Mouse (Mus musculus): ENCODE data around the gene Zfp526. TPM values are rescaled to one million over a fixed set of nuclear protein-coding genes. Genes with fewer than 3 reads are reported as not detected.
"Not testable (repeated sequence)": the region's sequence is repeated elsewhere in the genome, so short reads cannot be mapped to it uniquely, and the experiment has no call there.

The Zfp526 gene
- total RNA-seq, 2 experiments from 2014 or later: 8.0 to 9.1 TPM

DNA sequence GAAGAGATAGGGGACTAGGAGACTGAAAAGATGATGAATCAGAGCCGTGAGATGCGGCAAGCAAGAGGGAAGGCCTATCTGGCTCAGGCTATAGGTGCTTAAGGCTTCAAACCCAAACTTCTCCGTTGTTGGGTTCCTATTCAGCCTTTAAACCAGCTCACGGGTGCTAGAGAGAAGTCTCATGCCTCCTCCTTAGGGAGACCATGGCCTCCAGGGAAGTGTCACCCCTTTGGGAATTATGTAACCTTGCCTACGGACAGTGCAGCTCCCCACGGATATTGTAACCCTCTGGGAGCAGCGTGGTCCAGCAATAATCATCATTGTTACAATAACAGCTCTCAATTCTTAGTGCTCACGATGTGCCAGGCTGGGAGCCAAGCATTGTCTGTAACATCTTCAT, 30.6 kb downstream of the Zfp526 start:
- no peak for DNase-seq (ENCODE audit: low spot score)
- intact Hi-C loops (cut with DNase I): loop anchor here (2.0 kb wide), 1 partner anchor 15 kb away; the partner anchor contains the start of gene Cic

DNA sequence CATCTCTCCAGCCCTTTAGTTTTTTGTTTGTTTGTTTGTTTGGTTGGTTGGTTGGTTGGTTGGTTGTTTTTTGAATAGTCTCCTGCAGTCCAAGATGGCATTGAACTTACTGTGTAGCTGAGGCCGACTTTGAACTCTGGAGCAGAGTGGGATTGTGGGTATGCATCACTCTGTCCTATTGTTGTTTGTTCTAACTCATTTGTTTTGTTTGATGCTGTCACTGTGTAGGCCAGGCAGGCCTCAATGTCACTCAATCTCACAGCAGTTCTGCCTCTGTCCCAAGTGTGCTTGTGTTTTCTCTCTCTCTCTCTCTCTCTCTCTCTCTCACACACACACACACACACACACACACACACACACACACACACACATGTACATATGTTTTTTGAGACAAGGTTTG, 40.7 kb downstream of the Zfp526 start:
- intact Hi-C loops (cut with DNase I): no loop called here

GRCm38 (mm10) chr7:25263968-25264870, 43.0 kb downstream of the Zfp526 start:
- intact Hi-C loops (cut with DNase I): no loop called here
- DNase-seq (ENCODE audit: low spot score): no peak

More for the DNA sequence above, 40.7 kb downstream of the Zfp526 start:
- no peak for DNase-seq (ENCODE audit: low spot score)

DNA sequence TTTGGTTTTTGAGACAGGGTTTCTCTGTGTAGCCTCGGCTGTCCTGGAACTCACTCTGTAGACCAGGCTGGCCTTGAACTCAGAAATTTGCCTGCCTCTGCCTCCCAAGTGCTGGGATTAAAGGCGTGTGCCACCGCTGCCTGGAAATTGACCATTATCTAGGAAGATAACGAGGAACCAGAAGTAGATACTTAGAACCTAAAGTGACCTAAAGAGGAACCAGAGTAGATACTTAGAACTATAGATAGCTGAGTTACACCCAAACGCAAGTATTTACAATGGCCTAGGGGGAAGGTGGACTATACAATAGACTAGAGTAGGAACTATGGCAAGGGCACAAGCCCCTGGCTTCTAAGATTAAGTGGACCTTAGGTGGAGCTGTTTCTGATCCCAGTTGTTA, 44.5 kb downstream of the Zfp526 start:
- not testable (repeated sequence) for DNase-seq (ENCODE audit: low spot score)
- intact Hi-C loops (cut with DNase I): loop anchor here (2.0 kb wide), 1 partner anchor 13 kb away; no protein-coding TSS in a partner anchor

- intact Hi-C loops (cut with DNase I): loop anchor here (2.0 kb wide), 1 partner anchor 14 kb away; no protein-coding TSS in a partner anchor
- DNase-seq (ENCODE audit: low spot score): no peak
Observed at GRCm38 (mm10) chr7:25266180-25266962, 45.1 kb downstream of the Zfp526 start.

DNA sequence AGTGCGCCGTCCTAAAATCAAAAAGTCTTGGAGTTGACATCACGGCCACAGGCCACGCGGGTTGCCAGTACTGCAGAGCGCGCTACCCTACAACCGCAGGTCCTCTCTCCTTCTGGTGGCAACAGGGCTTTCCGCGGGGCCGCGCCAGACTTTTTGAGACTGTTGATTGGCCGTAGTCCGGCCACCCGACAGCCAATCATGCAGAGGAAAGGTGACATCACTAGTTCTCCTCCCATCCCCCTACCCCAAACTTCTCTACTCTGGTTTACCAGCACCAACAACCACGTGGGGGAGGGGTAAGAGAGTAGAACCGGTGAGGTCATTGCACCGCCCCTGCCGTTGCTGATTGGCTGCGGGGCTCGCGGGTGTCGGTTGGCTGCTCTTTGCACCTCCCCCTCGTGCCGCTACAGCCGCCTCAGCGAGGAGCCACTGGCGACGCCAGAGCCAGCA, 46.1 kb downstream of the Zfp526 start, which contains the start of gene Cic:
Gene Cic (plus strand): TSS at position 404 of the 450 bp plus-strand sequence.
- intact Hi-C loops (cut with DNase I): loop anchor here (2.0 kb wide), 1 partner anchor 15 kb away; no protein-coding TSS in a partner anchor
- DNase-seq (ENCODE audit: low spot score): peak; percentile 99

- peak; percentile 100 for DNase-seq (ENCODE audit: low spot score)
- intact Hi-C loops (cut with DNase I): loop anchor here (2.0 kb wide), 1 partner anchor 15 kb away; no protein-coding TSS in a partner anchor
Observed at GRCm38 (mm10) chr7:25267751-25268463, 46.7 kb downstream of the Zfp526 start.

- intact Hi-C loops (cut with DNase I): no loop called here
- no peak for DNase-seq (ENCODE audit: low spot score)
Observed at GRCm38 (mm10) chr7:25268588-25268987, 47.4 kb downstream of the Zfp526 start.

GRCm38 (mm10) chr7:25269029-25269428, 47.8 kb downstream of the Zfp526 start:
- intact Hi-C loops (cut with DNase I): no loop called here
- no peak for DNase-seq (ENCODE audit: low spot score)

DNA sequence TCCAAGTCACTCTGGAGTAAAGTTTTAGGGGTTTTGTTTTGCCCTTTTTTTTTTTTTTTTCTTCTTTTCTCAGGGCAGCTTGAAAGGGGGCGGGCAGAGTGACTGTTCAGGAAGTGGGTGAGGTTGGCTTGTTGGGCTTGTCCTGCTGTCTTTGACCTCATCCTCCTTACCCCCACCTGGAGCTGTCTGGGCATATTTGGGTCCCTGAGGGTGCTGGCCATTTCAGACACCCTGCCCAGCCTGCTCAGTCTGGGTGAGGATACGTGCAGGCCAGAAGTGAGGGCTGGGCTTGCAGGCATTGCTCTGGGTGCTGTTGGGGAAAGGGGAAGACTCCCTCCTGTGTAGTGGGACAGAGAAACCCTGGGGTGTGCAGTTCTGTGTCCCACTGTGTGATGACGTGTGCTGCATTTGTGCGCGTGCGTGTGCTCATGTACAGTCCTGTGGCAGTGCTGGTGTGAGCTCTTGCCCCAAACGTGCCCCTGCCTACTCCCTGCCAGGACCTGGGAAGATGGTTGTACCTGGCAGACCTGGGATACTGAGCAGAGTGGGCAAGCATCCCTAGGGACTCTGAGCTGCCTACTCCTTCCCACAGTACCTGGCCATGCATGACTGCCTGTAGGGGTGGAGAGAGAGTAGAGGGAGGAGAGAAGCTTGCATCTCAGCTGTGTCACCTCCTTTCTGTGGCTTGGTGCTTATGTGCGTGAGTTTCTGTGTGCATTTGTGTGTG, 48.5 kb downstream of the Zfp526 start:
- intact Hi-C loops (cut with DNase I): no loop called here
- DNase-seq (ENCODE audit: low spot score): no peak

- intact Hi-C loops (cut with DNase I): no loop called here
- DNase-seq (ENCODE audit: low spot score): no peak
Observed at GRCm38 (mm10) chr7:25270652-25271633, 49.7 kb downstream of the Zfp526 start.

DNA sequence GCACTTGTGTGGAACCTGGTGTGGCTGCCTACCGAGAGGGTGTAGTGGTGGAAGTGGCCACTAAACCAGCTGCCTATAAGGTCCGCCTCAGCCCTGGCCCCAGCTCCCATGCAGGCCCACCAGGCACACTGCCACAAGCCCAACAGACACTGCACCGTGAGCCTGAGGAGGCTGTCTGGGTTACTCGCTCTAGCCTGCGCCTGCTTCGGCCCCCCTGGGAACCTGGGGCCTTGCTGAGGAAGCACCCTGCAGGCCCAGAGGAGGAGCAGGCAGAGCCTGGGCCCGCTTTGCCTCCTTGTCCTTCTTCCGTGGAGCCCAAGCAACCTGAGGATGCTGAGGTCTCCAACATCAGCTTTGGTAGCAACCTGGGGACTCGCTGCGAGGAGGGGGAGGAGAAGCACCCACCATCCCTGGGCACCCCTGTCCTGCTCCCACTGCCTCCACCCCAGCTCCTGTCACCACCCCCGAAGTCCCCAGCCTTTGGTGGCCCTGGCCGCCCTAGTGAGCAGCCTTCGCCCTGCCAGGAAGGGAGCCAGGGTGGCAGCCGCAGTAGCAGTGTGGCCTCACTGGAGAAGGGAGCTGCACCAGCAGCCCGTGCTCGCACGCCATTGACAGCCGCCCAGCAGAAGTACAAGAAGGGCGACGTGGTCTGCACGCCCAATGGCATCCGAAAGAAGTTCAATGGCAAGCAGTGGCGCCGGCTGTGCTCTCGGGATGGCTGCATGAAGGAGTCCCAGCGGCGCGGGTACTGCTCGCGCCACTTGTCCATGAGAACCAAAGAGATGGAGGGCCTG, 50.6 kb downstream of the Zfp526 start:
- no peak for DNase-seq (ENCODE audit: low spot score)
- intact Hi-C loops (cut with DNase I): no loop called here

- intact Hi-C loops (cut with DNase I): no loop called here
- no peak for DNase-seq (ENCODE audit: low spot score)
Observed at GRCm38 (mm10) chr7:25272445-25273258, 51.4 kb downstream of the Zfp526 start.

GRCm38 (mm10) chr7:25273259-25274241, 52.3 kb downstream of the Zfp526 start:
- intact Hi-C loops (cut with DNase I): no loop called here
- no peak for DNase-seq (ENCODE audit: low spot score)

- no peak for DNase-seq (ENCODE audit: low spot score)
- intact Hi-C loops (cut with DNase I): no loop called here
Observed at GRCm38 (mm10) chr7:25274571-25274970, 53.3 kb downstream of the Zfp526 start.

Data from heart, postnatal 25 days (tissue).